Mouse (Mus musculus) thymus, postnatal 0 days (tissue): Measurements from ENCODE around the gene Nbea. TPM values are rescaled to one million over a fixed set of nuclear protein-coding genes. Genes with fewer than 3 reads are reported as not detected.
"Not testable (repeated sequence)": the region's sequence is repeated elsewhere in the genome, so short reads cannot be mapped to it uniquely, and the experiment has no call there.

Experiments used
- DNase-seq: peaks from one replicate; pipeline ENCODE4 v3.0.0-alpha.2; 2015; ENCODE audit warnings: low spot score
- polyA plus RNA-seq: library from polyadenylated mRNA; unstranded; fragments of >200 nt; fragmentation: Nextera tagmentation; extraction: Ambion mirVana; gene quantifications from 2 replicates; pipeline ENCODE4 v1.2.1, GENCODE M21; 2015

The Nbea gene
- polyA plus RNA-seq, 1 experiment from 2014 or later = 3.5 TPM

DNA sequence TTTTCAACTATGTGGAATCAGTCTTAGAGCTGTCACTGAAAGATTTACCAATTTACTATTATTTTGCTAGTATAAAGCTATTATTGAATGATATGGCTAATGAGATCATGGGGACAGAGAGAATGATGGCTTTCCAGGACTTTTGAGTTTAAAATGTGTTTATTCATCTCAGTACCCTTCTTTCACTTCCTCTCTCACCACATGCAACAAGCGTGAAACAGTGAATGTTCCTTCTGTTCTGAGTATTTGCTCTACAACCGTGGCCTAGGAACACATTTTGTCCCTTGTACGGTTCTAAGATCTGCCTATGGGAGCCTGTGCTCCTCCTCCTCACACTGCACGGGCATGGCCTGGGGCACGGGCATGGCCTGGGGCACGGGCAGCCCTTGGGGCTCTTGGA, 516.5 kb downstream of the Nbea start:
- no peak for DNase-seq

GRCm38 (mm10) chr3:55665928-55666327, 517.6 kb downstream of the Nbea start:
- no peak for DNase-seq

GRCm38 (mm10) chr3:55664713-55665112, 518.8 kb downstream of the Nbea start:
- no peak for DNase-seq

- DNase-seq = peak; percentile 9
Measured at GRCm38 (mm10) chr3:55661678-55662445, 521.6 kb downstream of the Nbea start.

GRCm38 (mm10) chr3:55660261-55660838, 523.2 kb downstream of the Nbea start:
- no peak for DNase-seq

DNA sequence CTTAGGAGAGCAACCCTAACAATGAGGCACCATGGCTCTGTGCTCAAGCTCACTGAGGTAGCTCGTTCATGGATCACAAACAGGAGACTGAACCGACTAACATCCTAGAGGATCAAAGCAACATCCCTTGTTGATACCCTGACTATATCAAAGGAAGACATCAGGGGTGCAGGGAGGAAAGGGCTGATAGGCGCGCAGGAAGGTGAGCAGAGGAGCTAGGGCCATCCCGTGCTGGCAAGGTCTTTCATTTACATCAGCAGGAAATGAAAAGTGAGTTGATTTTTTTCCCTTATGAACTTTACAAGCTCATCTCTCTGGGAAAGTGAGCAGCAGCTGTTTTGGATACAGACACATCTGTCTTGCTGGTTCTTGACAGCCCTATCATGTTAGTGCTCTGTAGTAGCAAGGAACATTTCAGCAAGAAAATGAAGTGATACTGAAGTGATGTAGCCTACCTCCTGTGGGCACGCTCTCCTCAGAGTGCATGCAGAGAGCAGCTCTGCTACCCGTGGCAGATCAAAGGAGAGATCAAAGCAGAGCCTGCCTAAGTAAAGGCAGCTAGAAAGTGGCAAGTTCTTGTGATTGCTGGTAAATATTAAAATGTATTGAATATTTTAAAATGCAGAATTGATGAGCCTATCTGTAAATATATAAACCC, 523.8 kb downstream of the Nbea start:
- peak; percentile 31 for DNase-seq

GRCm38 (mm10) chr3:55652321-55652720, 531.2 kb downstream of the Nbea start:
- no peak for DNase-seq

GRCm38 (mm10) chr3:55651877-55652276, 531.6 kb downstream of the Nbea start:
- DNase-seq = no peak

- DNase-seq = no peak
Measured at GRCm38 (mm10) chr3:55649541-55649940, 534.0 kb downstream of the Nbea start.

GRCm38 (mm10) chr3:55648299-55648698, 535.2 kb downstream of the Nbea start:
- DNase-seq = no peak

DNA sequence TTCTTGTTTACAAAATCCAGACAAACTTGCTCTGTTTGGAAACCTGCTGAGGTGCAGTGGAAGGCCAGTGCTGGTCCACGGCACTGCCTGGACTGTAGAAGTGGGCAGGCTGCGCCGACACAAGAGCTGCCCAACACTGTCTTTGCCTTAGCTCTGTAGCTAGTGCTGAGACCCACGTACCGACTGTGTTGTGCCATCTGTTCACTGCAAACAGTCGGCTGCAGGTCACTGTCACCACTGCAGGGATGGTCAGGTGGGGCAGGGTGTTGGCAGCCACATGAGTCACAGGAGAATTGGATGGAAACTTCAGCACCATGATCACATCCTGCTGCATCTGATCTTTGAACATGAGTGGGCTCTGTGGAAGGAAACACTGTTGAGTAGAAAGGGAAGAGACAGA, 536.3 kb downstream of the Nbea start:
- no peak for DNase-seq

- DNase-seq = no peak
Measured at GRCm38 (mm10) chr3:55646437-55646836, 537.1 kb downstream of the Nbea start.

DNA sequence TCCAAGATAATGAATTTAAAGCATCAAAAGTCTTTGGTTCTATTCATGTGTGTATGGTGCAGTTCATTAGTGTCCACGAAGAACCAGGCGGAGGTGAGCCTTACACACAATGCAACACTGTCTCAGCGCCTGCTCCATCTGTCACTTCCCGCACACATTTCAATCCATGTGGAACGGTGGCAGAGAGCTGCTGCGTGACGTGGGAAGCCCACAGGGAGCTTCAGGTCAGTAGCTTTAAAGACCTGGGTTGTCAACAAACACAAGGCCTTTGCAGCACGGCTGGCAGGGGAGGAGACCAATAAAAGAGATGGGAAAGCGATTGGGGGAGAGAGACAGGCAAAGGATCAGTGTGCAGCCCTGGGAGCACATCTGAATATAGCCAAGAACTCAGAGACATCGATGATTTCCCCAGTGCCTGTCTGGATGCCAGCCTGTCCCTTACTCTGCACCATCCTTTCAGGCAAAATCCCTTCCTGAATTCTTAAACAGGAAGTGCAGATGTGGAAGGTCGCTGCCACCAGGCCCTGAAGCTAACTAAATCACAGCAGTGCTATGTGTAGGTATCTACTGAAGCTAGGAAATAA, 539.4 kb downstream of the Nbea start:
- DNase-seq = no peak

DNA sequence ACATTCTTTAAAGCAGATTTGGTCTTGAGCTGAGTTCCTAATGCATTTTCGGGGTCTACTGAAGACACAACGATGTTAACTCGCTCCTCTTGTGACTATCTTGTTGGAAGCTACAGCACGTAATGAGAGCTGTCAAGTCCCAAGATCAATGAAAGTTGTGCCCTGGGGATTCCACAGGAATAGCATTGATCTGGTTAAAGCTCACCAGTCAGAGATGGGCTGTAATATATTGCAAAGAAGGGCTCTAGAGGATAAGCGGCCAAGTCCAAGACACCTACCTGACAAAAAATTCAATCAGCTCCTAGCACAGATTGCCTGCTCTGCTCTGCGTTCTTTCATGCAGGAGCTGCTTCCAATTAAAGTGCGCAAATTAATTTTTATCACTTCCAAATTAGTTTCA, 545.8 kb downstream of the Nbea start:
- DNase-seq = no peak

DNA sequence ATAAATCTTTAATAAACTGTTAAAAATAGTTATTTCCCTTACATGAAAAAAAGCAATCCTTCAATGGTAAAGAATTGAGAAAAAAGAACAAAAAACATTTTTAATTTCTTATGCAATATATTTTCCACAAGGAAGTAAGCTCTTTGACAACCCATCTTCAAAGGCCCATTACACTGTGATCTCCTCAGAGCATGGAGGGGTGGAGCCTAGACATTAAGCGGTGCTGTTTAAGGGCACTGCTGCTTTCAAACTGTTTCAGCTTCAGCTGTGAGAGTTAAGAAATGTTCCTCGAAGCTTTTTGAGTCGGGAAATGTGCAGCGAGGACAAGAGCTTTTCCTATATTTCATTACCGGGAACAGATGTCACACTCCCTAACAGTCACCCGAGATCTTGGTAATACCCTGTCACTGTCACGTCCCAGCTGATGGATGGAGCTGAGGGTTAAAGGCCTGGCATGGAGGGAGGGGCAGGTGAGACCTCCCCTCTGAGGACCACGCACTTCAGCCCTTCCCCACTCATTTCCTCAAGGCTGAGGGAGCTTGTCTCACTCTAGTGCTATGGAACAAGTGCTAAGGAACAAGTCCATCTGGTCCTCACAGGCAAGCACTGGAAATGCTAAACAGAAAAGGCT, 547.8 kb downstream of the Nbea start:
- no peak for DNase-seq

DNA sequence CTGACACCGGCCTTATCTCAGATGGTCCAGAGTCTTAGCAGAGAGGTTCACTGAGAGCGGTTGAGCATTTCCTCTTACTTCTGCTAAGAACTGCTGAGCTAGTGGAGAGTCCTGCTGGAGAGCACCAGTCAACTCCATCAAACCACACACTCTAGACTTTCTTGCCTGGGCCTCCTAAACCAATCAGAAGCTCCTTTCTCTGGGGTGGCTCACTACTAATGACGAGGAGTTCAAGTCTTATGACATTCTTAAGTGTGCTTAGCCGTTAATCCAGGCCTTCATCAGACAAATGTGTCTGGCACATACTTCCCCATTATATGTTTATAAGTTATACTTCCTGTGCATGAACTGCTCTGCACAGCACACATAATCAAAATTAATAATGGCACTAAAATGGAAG, 556.4 kb downstream of the Nbea start:
- DNase-seq = no peak

GRCm38 (mm10) chr3:55621958-55622357, 561.5 kb downstream of the Nbea start:
- DNase-seq = not testable (repeated sequence)

GRCm38 (mm10) chr3:55618396-55618795, 565.1 kb downstream of the Nbea start:
- no peak for DNase-seq

DNA sequence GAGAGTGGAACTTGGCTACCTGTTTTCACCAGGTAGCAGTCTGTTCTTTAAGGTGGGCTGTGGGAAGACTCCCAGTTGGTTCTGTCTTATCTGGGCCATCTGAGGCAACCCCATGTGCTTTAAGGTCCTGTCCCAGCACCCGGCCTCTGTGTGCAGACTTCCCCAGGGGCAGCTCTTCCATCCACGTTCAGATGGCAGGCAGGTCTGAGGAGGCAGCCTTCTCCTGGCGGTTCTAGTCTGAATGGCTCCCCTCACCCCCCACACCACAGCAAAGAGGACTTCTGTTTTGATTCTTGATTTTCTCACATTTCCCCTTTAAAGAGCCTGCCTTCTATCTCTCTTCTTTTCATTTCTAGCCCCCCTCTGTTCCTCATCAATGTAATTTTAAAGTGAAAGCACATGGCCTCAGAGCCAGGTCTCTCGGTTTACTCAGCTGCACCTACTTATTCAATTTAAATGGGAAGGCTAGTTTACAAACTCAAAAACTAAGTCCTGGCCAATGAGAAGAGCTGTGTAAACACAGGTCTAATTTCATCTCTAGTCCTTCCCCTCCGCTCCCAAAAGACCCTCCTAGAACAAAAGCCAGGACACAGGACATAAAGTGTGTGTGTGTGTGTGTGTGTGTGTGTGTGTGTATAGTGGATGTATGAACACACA, 570.9 kb downstream of the Nbea start:
- DNase-seq = no peak

- no peak for DNase-seq
Measured at GRCm38 (mm10) chr3:55612023-55612422, 571.5 kb downstream of the Nbea start.

DNA sequence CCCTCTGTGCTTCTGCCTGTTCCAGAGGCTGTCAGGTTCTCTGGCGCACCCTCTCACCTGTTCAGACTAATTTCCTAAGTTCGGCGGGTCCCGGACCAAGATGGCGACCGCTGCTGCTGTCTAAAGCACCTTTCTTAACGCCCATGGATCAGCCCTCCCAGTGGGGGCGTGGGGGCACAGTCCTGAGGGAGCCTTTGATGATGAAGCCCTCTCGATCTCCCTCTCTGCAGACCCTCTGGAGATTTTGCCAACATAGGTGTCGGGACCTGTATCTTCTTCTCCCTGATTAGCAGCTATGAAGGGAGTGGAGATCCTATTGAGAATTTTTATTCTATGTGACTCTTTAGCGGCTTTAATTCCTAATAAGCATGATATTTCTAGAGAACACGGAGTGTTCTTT, 573.3 kb downstream of the Nbea start:
- DNase-seq = no peak
